Mouse (Mus musculus) heart, embryonic 11.5 days (tissue): ENCODE data around the gene Mgat4a. TPM values are rescaled to one million over a fixed set of nuclear protein-coding genes. Genes with fewer than 3 reads are reported as not detected.
"Not testable (repeated sequence)": the region's sequence is repeated elsewhere in the genome, so short reads cannot be mapped to it uniquely, and the experiment has no call there.

Experiments
- ATAC-seq: fragments of 200-750 bp; cut with Nextera tagmentation; replicated peaks from 2 replicates; pipeline ENCODE4 v1.8.0; 2017; ENCODE audit warnings: moderate library complexity; ENCODE audit not compliant: insufficient number of reproducible peaks, low FRiP score, low TSS enrichment
- H3K27ac ChIP-seq: fragments of 300-500 bp; sonication (generic); 2 replicates; pipeline ENCODE4 v1.5.1; 2014; ENCODE audit warnings: mild to moderate bottlenecking, low read depth, low read length
- H3K27me3 ChIP-seq: fragments of 300-500 bp; sonication (generic); 2 replicates; pipeline ENCODE4 v1.6.1; 2014; ENCODE audit warnings: mild to moderate bottlenecking, low read length, mixed read lengths; ENCODE audit not compliant: control insufficient read depth, insufficient read depth
- H3K36me3 ChIP-seq: fragments of 300-500 bp; sonication (generic); 2 replicates; pipeline ENCODE4 v1.6.1; 2014; ENCODE audit warnings: mild to moderate bottlenecking, low read length, moderate library complexity, mixed read lengths; ENCODE audit not compliant: control insufficient read depth, insufficient read depth
- H3K4me1 ChIP-seq: fragments of 300-500 bp; sonication (generic); 2 replicates; pipeline ENCODE4 v1.6.1; 2014; ENCODE audit warnings: low read length; ENCODE audit not compliant: control insufficient read depth, insufficient read depth
- H3K4me2 ChIP-seq: fragments of 300-500 bp; sonication (generic); 2 replicates; pipeline ENCODE4 v1.6.1; 2014; ENCODE audit warnings: mild to moderate bottlenecking, moderate library complexity
- H3K4me3 ChIP-seq: fragments of 300-500 bp; sonication (generic); 2 replicates; pipeline ENCODE4 v1.5.1; 2014; ENCODE audit warnings: low read depth, low read length
- H3K9ac ChIP-seq: fragments of 300-500 bp; sonication (generic); 2 replicates; pipeline ENCODE4 v1.6.1; 2014; ENCODE audit warnings: mild to moderate bottlenecking, low read depth, low read length, moderate library complexity
- H3K9me3 ChIP-seq: fragments of 300-500 bp; sonication (generic); replicated peaks from 2 replicates; pipeline ENCODE4 v1.6.1; 2016; ENCODE audit warnings: low read length; ENCODE audit not compliant: control insufficient read depth
- WGBS: fragments of 180-500 bp; shearing (Covaris S2); extraction: QIAGEN DNeasy Blood & Tissue Kit; methylation state at CpG from one replicate; pipeline ENCODE4 v1.1.7; 2014; ENCODE audit not compliant: insufficient replicate concordance; 5-methylcytosine and 5-hydroxymethylcytosine counted together
- polyA plus RNA-seq: library from polyadenylated mRNA; unstranded; fragments of >200 nt; fragmentation: Nextera tagmentation; extraction: Ambion mirVana; gene quantifications from 2 replicates; pipeline ENCODE4 v1.2.1, GENCODE M21; 2014

The Mgat4a gene
- polyA plus RNA-seq, 1 experiment from 2014 or later, result 3.0 TPM

- ATAC-seq, result no peak
- WGBS, result 91% methylated on average over 9 of the region's 9 CpGs
- H3K27ac ChIP-seq, result no peak overlapping the region
Observed at GRCm38 (mm10) chr1:37505348-37505730, 35.5 kb downstream of the Mgat4a start.

GRCm38 (mm10) chr1:37504716-37505347 lies 36.0 kb downstream of the Mgat4a start:
- no peak overlapping the region for H3K4me3 ChIP-seq
- no peaks in the 10 kb centered on the region for H3K36me3 ChIP-seq
- H3K27me3 ChIP-seq, result no peaks in the 10 kb centered on the region
- H3K9me3 ChIP-seq, result peaks cover 2% of the 10 kb centered on the region; the same call in 1 of the 2 replicates
- no peaks in the 10 kb centered on the region; the same call in 1 of the 2 replicates for H3K4me1 ChIP-seq
- no peak overlapping the region for H3K4me2 ChIP-seq
- no peak overlapping the region for H3K9ac ChIP-seq
- WGBS, result 76% methylated on average over 10 of the region's 10 CpGs
- no peak for ATAC-seq
- no peak overlapping the region for H3K27ac ChIP-seq

More at GRCm38 (mm10) chr1:37505348-37505730, 35.5 kb downstream of the Mgat4a start:
- no peaks in the 10 kb centered on the region; the same call in 1 of the 2 replicates for H3K4me1 ChIP-seq
- H3K27me3 ChIP-seq, result no peaks in the 10 kb centered on the region
- no peak overlapping the region for H3K9ac ChIP-seq
- H3K4me2 ChIP-seq, result no peak overlapping the region
- no peaks in the 10 kb centered on the region for H3K36me3 ChIP-seq
- H3K4me3 ChIP-seq, result no peak overlapping the region
- H3K9me3 ChIP-seq, result peaks cover 2% of the 10 kb centered on the region; the same call in 1 of the 2 replicates

GRCm38 (mm10) chr1:37503656-37504055 lies 37.2 kb downstream of the Mgat4a start:
- no peaks in the 10 kb centered on the region; the same call in 1 of the 2 replicates for H3K4me1 ChIP-seq

GRCm38 (mm10) chr1:37502354-37502753 lies 38.5 kb downstream of the Mgat4a start:
- no peaks in the 10 kb centered on the region for H3K36me3 ChIP-seq
- no peaks in the 10 kb centered on the region for H3K27me3 ChIP-seq
- H3K4me2 ChIP-seq, result no peak overlapping the region
- H3K27ac ChIP-seq, result no peak overlapping the region
- no peaks in the 10 kb centered on the region; the same call in 1 of the 2 replicates for H3K4me1 ChIP-seq
- no peak overlapping the region for H3K9ac ChIP-seq
- 81% methylated on average over 9 of the region's 9 CpGs for WGBS
- H3K9me3 ChIP-seq, result peaks cover 2% of the 10 kb centered on the region; the same call in 1 of the 2 replicates
- no peak for ATAC-seq
- H3K4me3 ChIP-seq, result no peak overlapping the region

More at GRCm38 (mm10) chr1:37503656-37504055, 37.2 kb downstream of the Mgat4a start:
- Histone ChIP-seq H3K4me3 (no peak overlapping the region), H3K27me3 (no peaks in the 10 kb centered on the region), H3K9me3 (peaks cover 2% of the 10 kb centered on the region; the same call in 1 of the 2 replicates), H3K27ac (no peak overlapping the region), H3K9ac (no peak overlapping the region), H3K36me3 (no peaks in the 10 kb centered on the region), H3K4me2 (no peak overlapping the region)
- no peak for ATAC-seq
- 81% methylated on average over 4 of the region's 4 CpGs for WGBS

GRCm38 (mm10) chr1:37500723-37501122 lies 40.1 kb downstream of the Mgat4a start:
- Histone ChIP-seq H3K4me3 (no peak overlapping the region), H3K36me3 (no peaks in the 10 kb centered on the region), H3K4me2 (no peak overlapping the region), H3K4me1 (no peaks in the 10 kb centered on the region; the same call in 1 of the 2 replicates), H3K27me3 (no peaks in the 10 kb centered on the region), H3K27ac (no peak overlapping the region), H3K9ac (no peak overlapping the region), H3K9me3 (no peaks in the 10 kb centered on the region)
- ATAC-seq, result no peak
- WGBS, result 59% methylated on average over 8 of the region's 8 CpGs

- not testable (repeated sequence) for H3K4me2 ChIP-seq, H3K4me3 ChIP-seq, H3K27ac ChIP-seq, H3K36me3 ChIP-seq, ATAC-seq, H3K27me3 ChIP-seq, H3K9me3 ChIP-seq, H3K9ac ChIP-seq, H3K4me1 ChIP-seq
- 81% methylated on average over 1 of the region's 1 CpGs for WGBS
Observed at GRCm38 (mm10) chr1:37499395-37499794, 41.4 kb downstream of the Mgat4a start.

- 78% methylated on average over 10 of the region's 10 CpGs for WGBS
Observed at GRCm38 (mm10) chr1:37498911-37499310, 41.9 kb downstream of the Mgat4a start.

GRCm38 (mm10) chr1:37496591-37497280 lies 44.1 kb downstream of the Mgat4a start:
- Histone ChIP-seq H3K4me1 (peaks cover under 1% of the 10 kb centered on the region; the same call in 1 of the 2 replicates), H3K4me2 (no peak overlapping the region), H3K9ac (no peak overlapping the region), H3K36me3 (no peaks in the 10 kb centered on the region), H3K27ac (no peak overlapping the region), H3K4me3 (no peak overlapping the region), H3K9me3 (0 out of 2 replicates have a peak, but pooled peaks cover 2% of the 10 kb centered on the region), H3K27me3 (no peaks in the 10 kb centered on the region)
- WGBS, result 61% methylated on average over 11 of the region's 11 CpGs
- no peak for ATAC-seq

More at GRCm38 (mm10) chr1:37498911-37499310, 41.9 kb downstream of the Mgat4a start:
- Histone ChIP-seq H3K9me3 (0 out of 2 replicates have a peak, but pooled peaks cover 2% of the 10 kb centered on the region), H3K27ac (no peak overlapping the region), H3K4me1 (no peaks in the 10 kb centered on the region; the same call in 1 of the 2 replicates), H3K27me3 (no peaks in the 10 kb centered on the region), H3K36me3 (no peaks in the 10 kb centered on the region), H3K4me2 (no peak overlapping the region), H3K9ac (no peak overlapping the region), H3K4me3 (no peak overlapping the region)
- ATAC-seq, result no peak
